Mouse (Mus musculus) liver, adult 2 months (tissue): ENCODE results near the gene Bcas3.

Source experiments
- CTCF ChIP-seq: fragments of 200-500 bp; IDR thresholded peaks from 2 replicates; pipeline ENCODE4 v1.5.1; 2011; ENCODE audit warnings: low read depth, low read length, control low read depth
- POLR2A ChIP-seq: fragments of 200-500 bp; IDR thresholded peaks from 2 replicates; pipeline ENCODE4 v1.6.1; 2011; ENCODE audit warnings: low read length, control low read depth; ENCODE audit not compliant: insufficient read depth; ENCODE audit errors: extremely low read depth

DNA sequence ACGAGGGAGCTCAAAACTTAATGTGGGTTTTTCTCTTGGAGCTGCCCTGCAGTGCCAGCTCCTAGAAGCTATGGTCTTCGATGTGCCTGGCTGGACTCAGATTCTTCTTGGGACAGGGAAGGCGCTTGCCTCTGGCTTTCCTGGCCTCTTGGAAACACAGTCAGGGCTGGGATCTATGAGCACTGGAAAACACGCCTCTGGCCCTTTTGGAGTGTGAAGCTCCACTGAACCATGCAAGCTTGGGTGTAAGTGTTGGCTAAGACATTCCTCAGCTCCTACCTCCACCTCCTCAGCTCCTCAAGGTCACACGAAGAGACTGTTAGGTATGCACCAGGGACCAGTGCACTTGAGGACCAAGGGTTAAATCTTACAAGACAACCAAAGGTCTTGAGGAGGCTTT is 492.0 kb downstream of the Bcas3 start:
- TF ChIP-seq POLR2A (no peak), CTCF (no peak)
